Mouse (Mus musculus): ENCODE results near the gene Nucks1.

Nucks1 gene

GRCm38 (mm10) chr1:131919052-131919451 is 8.7 kb downstream of the Nucks1 start:
- no peak for DNase-seq (ENCODE audit: low read depth, low spot score)

- DNase-seq (ENCODE audit: low read depth, low spot score): no peak
These were observed 11.8 kb downstream of the Nucks1 start for GRCm38 (mm10) chr1:131922100-131922499.

GRCm38 (mm10) chr1:131933471-131933870 is 23.1 kb downstream of the Nucks1 start:
- no peak for DNase-seq (ENCODE audit: low read depth, low spot score)

GRCm38 (mm10) chr1:131937659-131938305 is 27.4 kb downstream of the Nucks1 start:
- peak; percentile 60 for DNase-seq (ENCODE audit: low read depth, low spot score)

- no peak for DNase-seq (ENCODE audit: low read depth, low spot score)
These were observed 28.5 kb downstream of the Nucks1 start for GRCm38 (mm10) chr1:131938811-131939210.

GRCm38 (mm10) chr1:131940711-131941244 is 30.4 kb downstream of the Nucks1 start:
- no peak for DNase-seq (ENCODE audit: low read depth, low spot score)

- DNase-seq (ENCODE audit: low read depth, low spot score): no peak
These were observed 31.2 kb downstream of the Nucks1 start for GRCm38 (mm10) chr1:131941501-131941900.

GRCm38 (mm10) chr1:131942621-131943590 is 32.6 kb downstream of the Nucks1 start:
- DNase-seq (ENCODE audit: low read depth, low spot score): no peak

- DNase-seq (ENCODE audit: low read depth, low spot score): no peak
These were observed 35.5 kb downstream of the Nucks1 start for GRCm38 (mm10) chr1:131945674-131946440.

- no peak for DNase-seq (ENCODE audit: low read depth, low spot score)
These were observed 36.3 kb downstream of the Nucks1 start for GRCm38 (mm10) chr1:131946462-131947215.

GRCm38 (mm10) chr1:131947997-131948525 is 37.7 kb downstream of the Nucks1 start:
- DNase-seq (ENCODE audit: low read depth, low spot score): no peak

- DNase-seq (ENCODE audit: low read depth, low spot score): no peak
These were observed 44.0 kb downstream of the Nucks1 start for GRCm38 (mm10) chr1:131954242-131954865.

GRCm38 (mm10) chr1:131955131-131955757 is 44.9 kb downstream of the Nucks1 start:
- no peak for DNase-seq (ENCODE audit: low read depth, low spot score)

- no peak for DNase-seq (ENCODE audit: low read depth, low spot score)
These were observed 47.1 kb downstream of the Nucks1 start for GRCm38 (mm10) chr1:131957416-131957815.

- no peak for DNase-seq (ENCODE audit: low read depth, low spot score)
These were observed 50.7 kb downstream of the Nucks1 start for GRCm38 (mm10) chr1:131961004-131961403.

- no peak for DNase-seq (ENCODE audit: low read depth, low spot score)
These were observed 52.3 kb downstream of the Nucks1 start, which contains the start of gene Slc45a3 for GRCm38 (mm10) chr1:131962606-131963084. Gene Slc45a3 (plus strand): TSS chr1:131962967.

GRCm38 (mm10) chr1:131963085-131963951 is 53.0 kb downstream of the Nucks1 start:
- DNase-seq (ENCODE audit: low read depth, low spot score): no peak

GRCm38 (mm10) chr1:131964100-131964499 is 53.8 kb downstream of the Nucks1 start:
- no peak for DNase-seq (ENCODE audit: low read depth, low spot score)

Data from retina, postnatal 7 days (tissue).